Mouse (Mus musculus) cortical plate, adult 2 months (tissue): ENCODE measurements around the gene Arhgef17. TPM values are rescaled to one million over a fixed set of nuclear protein-coding genes. Genes with fewer than 3 reads are reported as not detected.

Source experiments
- H3K27ac ChIP-seq: fragments of 200-500 bp; 2 replicates; pipeline ENCODE4 v1.5.1; 2012; ENCODE audit warnings: low read length, control low read depth, inconsistent platforms; ENCODE audit not compliant: insufficient read depth
- H3K4me1 ChIP-seq: fragments of 200-500 bp; 2 replicates; pipeline ENCODE4 v1.6.1; 2011; ENCODE audit warnings: low read length; ENCODE audit not compliant: control insufficient read depth, insufficient read depth
- H3K4me3 ChIP-seq: fragments of 200-500 bp; 2 replicates; pipeline ENCODE4 v1.5.1; 2011; ENCODE audit warnings: mild to moderate bottlenecking, low read length, control low read depth; ENCODE audit not compliant: insufficient read depth
- CTCF ChIP-seq: fragments of 200-500 bp; IDR thresholded peaks from 2 replicates; pipeline ENCODE4 v1.5.1; 2011; ENCODE audit warnings: mild to moderate bottlenecking, control low read depth, low read length; ENCODE audit not compliant: insufficient read depth; ENCODE audit errors: extremely low read depth
- POLR2A ChIP-seq: fragments of 200-500 bp; IDR thresholded peaks from 2 replicates; pipeline ENCODE4 v1.6.1; 2011; ENCODE audit warnings: mild to moderate bottlenecking, low read length, control low read depth; ENCODE audit not compliant: insufficient read depth; ENCODE audit errors: extremely low read depth
- polyA plus RNA-seq: library from polyadenylated mRNA; depleted of rRNA; stranded (reverse); fragments of >200 nt; gene quantifications from 2 replicates; pipeline ENCODE4 v1.2.3, GENCODE M21; 2012; rRNA removed

The Arhgef17 gene
- polyA plus RNA-seq, 1 experiment = 91.3 TPM

- H3K4me1 ChIP-seq = peaks cover 7% of the 10 kb centered on the region
- no peak overlapping the region for H3K4me3 ChIP-seq
- TF ChIP-seq POLR2A (no peak), CTCF (no peak)
- H3K27ac ChIP-seq = no peak overlapping the region
Observed at GRCm38 (mm10) chr7:100824661-100825060, 107.2 kb downstream of the Arhgef17 start.

Other genes starting within 250 kb of the Arhgef17 start
- 123 and 126 TPM in 2 replicates for gene Fam168a, start 225.5 kb downstream of the Arhgef17 start, polyA plus RNA-seq
- gene Relt, start 68.7 kb downstream of the Arhgef17 start, polyA plus RNA-seq = 17.9 and 19.1 TPM in 2 replicates
- 4.3 and 4.9 TPM in 2 replicates for gene P2ry6, start 42.5 kb upstream of the Arhgef17 start, polyA plus RNA-seq
- gene P2ry2, start 80.8 kb upstream of the Arhgef17 start, polyA plus RNA-seq = 0.44 and 0.50 TPM in 2 replicates
- gene Fchsd2, start 160.8 kb upstream of the Arhgef17 start, polyA plus RNA-seq = 20.4 and 21.8 TPM in 2 replicates